Mouse (Mus musculus): ENCODE measurements at regions not wholly inside any gene's neighbourhood (a gene's known extent, or its start where the extent isn't known, plus 50 kb on each side); places are given as distances from the start of the nearest gene placed in this dataset.
A peak's percentile ranks its signal among the peaks of the same experiment; 100 is the strongest.

DNA sequence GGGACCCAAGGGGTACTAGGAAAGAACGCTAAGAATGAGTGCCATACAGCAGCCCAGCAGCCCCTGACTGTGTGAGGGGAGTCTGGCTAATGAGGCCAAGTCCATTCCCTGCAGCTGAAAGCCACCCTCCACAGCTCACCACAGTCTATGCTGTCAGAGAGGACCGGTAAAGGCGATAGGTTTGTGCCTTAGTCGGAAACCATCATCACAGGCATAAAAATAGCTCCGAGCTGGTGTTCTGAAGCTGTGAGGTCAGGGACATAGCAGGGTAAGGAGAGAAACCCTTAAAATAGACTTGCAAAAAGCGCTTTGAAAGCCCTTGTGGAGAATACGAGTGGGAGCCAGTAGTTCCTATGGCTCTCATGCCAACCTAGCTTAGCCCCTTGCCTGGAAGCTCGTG, 172.1 kb upstream of the Thsd7b start:
- Histone ChIP-seq H3K36me3 (no peaks in the 10 kb centered on the region), H3K27me3 (replicated peaks) (no peaks in the 10 kb centered on the region), H3K4me2 (peak overlapping the region; percentile 28), H3K9ac (no peak overlapping the region), H3K9me3 (replicated peaks) (no peaks in the 10 kb centered on the region), H3K27ac (ENCODE audit: poor library complexity, severe bottlenecking) (peak overlapping the region; percentile 58), H3K4me3 (no peak overlapping the region), H3K4me1 (replicated peaks) (0 out of 2 replicates have a peak, but pooled peaks cover 13% of the 10 kb centered on the region)
- 49% methylated on average over 8 of the region's 8 CpGs for WGBS
- ATAC-seq (ENCODE audit: insufficient number of reproducible peaks, low FRiP score) = peak; percentile 51; the same call in 1 of the 2 replicates

DNA sequence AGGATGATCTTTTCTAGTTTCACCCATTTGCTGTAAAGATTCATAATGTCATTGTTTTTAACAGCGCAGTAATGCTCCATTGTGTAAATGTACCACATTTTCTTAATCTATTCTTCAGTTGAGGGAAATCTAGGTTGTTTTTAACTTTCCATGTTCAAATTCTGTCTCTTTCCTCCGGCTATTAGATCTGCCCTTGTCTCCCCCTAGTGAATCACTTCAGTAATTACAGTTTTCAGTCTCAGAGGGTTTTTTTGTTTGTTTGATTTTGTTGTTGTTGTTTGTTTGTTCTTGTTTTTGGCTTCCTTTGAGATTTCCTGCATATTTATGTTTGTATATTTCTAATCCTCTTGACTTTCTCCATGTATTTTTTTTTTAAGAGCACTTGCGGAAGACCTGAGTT, 194.8 kb upstream of the Thsd7b start:
- ATAC-seq (ENCODE audit: insufficient number of reproducible peaks, low FRiP score) = no peak
- Histone ChIP-seq H3K27me3 (replicated peaks) (no peaks in the 10 kb centered on the region), H3K9me3 (replicated peaks) (no peaks in the 10 kb centered on the region), H3K27ac (ENCODE audit: poor library complexity, severe bottlenecking) (no peak overlapping the region), H3K4me3 (no peak overlapping the region), H3K36me3 (no peaks in the 10 kb centered on the region), H3K9ac (no peak overlapping the region), H3K4me2 (no peak overlapping the region), H3K4me1 (replicated peaks) (no peaks in the 10 kb centered on the region)
- 68% methylated on average over 3 of the region's 3 CpGs for WGBS

DNA sequence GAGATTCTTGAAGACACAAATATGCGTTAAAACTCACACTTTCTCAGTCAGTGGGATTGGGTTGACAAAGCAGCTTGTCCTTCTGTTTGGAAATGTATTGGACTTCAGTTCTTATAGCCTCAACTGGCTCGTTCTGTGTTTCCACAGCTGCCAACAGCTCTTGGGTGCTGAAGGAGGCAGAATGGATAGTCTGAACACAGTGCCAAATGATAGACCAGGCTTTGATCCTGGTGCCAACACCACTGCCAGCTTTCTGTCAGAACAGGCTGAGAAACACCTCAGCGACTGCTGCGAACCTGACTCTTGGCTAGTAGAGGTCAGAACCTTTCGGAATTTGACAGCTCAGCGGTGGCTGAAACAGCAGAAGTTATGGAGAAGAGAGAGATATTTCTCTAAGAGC, 215.9 kb upstream of the Thsd7b start:
- 43% methylated on average over 6 of the region's 6 CpGs for whole genome bisulfite sequencing
- Histone ChIP-seq H3K9me3 (replicated peaks) (no peaks in the 10 kb centered on the region), H3K27ac (ENCODE audit: poor library complexity, severe bottlenecking) (no peak overlapping the region), H3K9ac (no peak overlapping the region), H3K4me1 (replicated peaks) (no peaks in the 10 kb centered on the region), H3K27me3 (replicated peaks) (no peaks in the 10 kb centered on the region), H3K4me3 (no peak overlapping the region), H3K36me3 (no peaks in the 10 kb centered on the region), H3K4me2 (no peak overlapping the region)
- 0 out of 2 replicates have a peak, but pooled peaks have one; percentile 36 for ATAC-seq (ENCODE audit: insufficient number of reproducible peaks, low FRiP score)

DNA sequence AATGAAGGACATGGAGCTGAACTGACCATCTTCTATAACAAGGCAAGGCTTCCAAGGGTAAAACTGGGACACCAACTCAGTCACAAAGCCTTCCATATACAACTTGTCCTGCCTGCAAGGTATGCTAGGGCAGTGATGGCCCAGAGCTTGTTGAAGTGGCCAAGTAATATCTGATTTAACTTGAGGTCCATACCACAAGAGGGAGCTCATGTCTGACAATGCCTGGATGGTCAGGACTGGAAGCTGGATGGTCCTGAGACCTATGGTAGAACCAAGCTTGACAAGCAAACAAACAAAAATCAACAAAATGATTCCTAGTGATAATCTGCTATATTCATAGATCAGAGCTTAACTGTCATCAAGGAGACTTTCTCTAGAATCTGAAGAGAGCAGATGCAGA, 217.8 kb upstream of the Thsd7b start:
- H3K4me2 ChIP-seq = no peak overlapping the region
- H3K27ac ChIP-seq (ENCODE audit: poor library complexity, severe bottlenecking) = no peak overlapping the region
- no peak overlapping the region for H3K9ac ChIP-seq
- H3K9me3 ChIP-seq (replicated peaks) = no peaks in the 10 kb centered on the region
- ATAC-seq (ENCODE audit: insufficient number of reproducible peaks, low FRiP score) = no peak
- H3K4me1 ChIP-seq (replicated peaks) = no peaks in the 10 kb centered on the region
- H3K36me3 ChIP-seq = no peaks in the 10 kb centered on the region
- H3K4me3 ChIP-seq = no peak overlapping the region
- H3K27me3 ChIP-seq (replicated peaks) = no peaks in the 10 kb centered on the region

DNA sequence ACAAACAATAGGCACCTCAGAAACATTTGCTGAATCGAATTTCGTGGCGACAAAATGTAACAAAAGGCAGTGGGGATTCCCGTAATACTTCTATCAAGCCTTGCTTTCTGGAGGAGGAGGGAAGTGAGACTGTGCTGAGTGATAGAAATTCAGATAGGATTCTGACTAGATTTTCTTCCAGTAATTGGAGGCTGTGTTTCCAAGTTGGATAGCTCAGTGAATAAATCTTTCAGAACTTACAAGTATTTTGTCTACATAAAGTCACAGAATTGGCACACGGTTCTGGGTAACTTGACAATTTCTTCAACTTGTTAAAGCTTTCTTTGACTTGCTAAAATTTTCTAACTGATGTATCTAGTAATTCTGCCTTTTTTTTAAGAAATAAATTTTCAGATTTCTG, 239.4 kb upstream of the Thsd7b start:
- Histone ChIP-seq H3K4me2 (no peak overlapping the region), H3K4me3 (no peak overlapping the region), H3K9ac (no peak overlapping the region), H3K4me1 (replicated peaks) (no peaks in the 10 kb centered on the region), H3K9me3 (replicated peaks) (no peaks in the 10 kb centered on the region), H3K27me3 (replicated peaks) (no peaks in the 10 kb centered on the region), H3K36me3 (no peaks in the 10 kb centered on the region), H3K27ac (ENCODE audit: poor library complexity, severe bottlenecking) (no peak overlapping the region)
- no peak for ATAC-seq (ENCODE audit: insufficient number of reproducible peaks, low FRiP score)
- 67% methylated on average over 5 of the region's 5 CpGs for WGBS

DNA sequence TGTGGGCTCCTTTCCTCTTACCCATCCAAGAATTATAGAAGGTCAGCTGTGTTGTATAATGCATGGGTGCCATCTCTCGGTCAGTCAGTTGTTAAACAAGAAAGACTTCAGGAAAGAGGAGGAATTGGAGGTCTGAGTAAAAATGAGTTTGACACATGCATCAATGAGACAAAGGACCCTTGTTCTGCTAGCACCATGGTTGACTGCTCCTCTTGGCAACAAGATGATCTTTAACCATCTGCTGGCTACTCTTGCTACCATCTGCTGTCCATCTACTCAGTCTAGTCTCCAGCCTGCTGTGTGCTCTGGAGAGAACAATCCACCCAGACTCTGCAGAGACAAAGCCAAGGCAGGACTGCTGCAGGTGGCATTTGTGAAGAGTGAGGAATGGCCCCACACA, 267.2 kb upstream of the Thsd7b start:
- Histone ChIP-seq H3K9ac (no peak overlapping the region), H3K4me3 (no peak overlapping the region), H3K36me3 (no peaks in the 10 kb centered on the region), H3K9me3 (replicated peaks) (no peaks in the 10 kb centered on the region), H3K4me1 (replicated peaks) (no peaks in the 10 kb centered on the region), H3K27me3 (replicated peaks) (no peaks in the 10 kb centered on the region), H3K4me2 (no peak overlapping the region), H3K27ac (ENCODE audit: poor library complexity, severe bottlenecking) (no peak overlapping the region)
- 93% methylated on average over 1 of the region's 1 CpGs for WGBS
- no peak for ATAC-seq (ENCODE audit: insufficient number of reproducible peaks, low FRiP score)

DNA sequence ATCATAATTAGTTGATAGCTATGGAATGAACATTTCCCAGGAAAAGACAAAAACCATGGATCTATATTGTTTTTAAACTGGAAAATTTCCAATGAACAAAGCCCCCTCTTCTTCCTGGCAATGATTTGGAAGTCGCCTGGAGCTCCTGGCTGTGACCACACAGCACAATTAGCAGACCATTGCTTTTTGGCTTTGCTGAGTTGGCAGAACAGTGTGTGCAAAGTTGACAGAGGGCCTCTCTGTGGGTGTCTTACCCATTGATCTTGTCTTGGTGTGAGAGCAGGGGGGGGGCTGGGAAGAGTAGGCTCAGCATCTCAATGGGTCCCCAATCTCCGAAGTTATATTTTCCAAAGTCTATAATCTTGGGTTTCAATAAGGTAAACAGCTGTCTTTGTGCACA, 270.8 kb upstream of the Thsd7b start:
- Histone ChIP-seq H3K4me3 (no peak overlapping the region), H3K9ac (no peak overlapping the region), H3K27ac (ENCODE audit: poor library complexity, severe bottlenecking) (no peak overlapping the region), H3K27me3 (replicated peaks) (no peaks in the 10 kb centered on the region), H3K4me2 (no peak overlapping the region), H3K9me3 (replicated peaks) (no peaks in the 10 kb centered on the region), H3K4me1 (replicated peaks) (no peaks in the 10 kb centered on the region), H3K36me3 (no peaks in the 10 kb centered on the region)
- no peak for ATAC-seq (ENCODE audit: insufficient number of reproducible peaks, low FRiP score)
- 66% methylated on average over 2 of the region's 2 CpGs for WGBS

DNA sequence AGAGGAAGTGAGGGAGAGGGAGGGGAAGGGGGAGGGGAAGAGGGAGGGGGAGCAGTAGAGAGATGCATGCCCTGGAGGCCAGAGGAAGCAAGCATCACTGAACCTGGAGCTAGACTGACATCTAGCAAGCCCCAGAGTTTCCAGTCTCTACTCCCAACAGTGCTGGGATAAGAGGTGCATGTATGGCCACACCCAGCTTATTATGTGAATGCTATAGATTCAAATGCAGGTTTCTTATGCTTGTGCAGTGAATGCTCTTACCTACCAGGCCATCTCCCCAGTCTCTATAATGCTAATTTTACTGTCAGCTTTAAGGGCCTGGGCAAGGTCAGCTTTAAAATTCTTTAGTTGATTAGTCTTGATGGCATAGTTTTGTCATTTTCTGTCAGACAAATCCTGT, 271.3 kb upstream of the Thsd7b start:
- no peak overlapping the region for H3K4me3 ChIP-seq
- H3K36me3 ChIP-seq = no peaks in the 10 kb centered on the region
- H3K9me3 ChIP-seq (replicated peaks) = no peaks in the 10 kb centered on the region
- no peak overlapping the region for H3K9ac ChIP-seq
- H3K4me1 ChIP-seq (replicated peaks) = no peaks in the 10 kb centered on the region
- no peak for ATAC-seq (ENCODE audit: insufficient number of reproducible peaks, low FRiP score)
- H3K27ac ChIP-seq (ENCODE audit: poor library complexity, severe bottlenecking) = no peak overlapping the region
- no peak overlapping the region for H3K4me2 ChIP-seq
- H3K27me3 ChIP-seq (replicated peaks) = no peaks in the 10 kb centered on the region

DNA sequence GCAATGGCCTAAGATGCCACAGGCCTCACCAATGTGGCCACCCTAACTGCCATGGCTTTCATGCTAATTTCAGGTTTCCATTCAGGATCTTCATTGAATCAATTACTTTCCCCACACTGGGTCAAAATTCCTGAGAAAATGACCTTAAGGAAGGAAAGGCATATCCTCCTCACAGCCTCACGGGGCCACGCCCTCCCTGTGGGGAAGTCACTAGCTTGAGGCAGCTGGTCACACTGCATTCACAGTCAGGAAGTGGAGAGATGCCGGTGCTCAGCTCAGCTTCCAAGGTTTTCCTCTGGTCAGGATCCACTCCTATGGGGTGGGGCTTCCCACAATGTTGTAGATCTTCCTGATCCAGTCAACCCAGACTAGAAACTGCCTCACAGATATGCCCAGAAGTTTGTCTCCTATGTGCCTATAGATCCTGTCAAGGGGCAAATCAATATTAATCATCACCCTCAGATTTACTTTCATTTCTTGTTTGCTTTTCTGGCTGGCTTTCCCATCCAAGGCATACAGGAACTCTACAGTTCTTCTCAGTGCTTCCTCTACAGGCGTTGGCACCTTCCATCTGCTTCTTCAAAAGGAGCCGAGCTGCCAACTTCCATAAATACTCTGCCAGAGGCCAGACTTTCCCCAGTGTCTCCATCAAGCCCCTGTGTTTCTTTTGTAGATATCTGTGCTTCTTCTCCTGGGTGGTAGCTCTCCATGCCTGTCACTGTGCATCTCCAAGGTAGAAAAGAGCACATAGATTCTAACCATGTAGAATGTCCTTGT, 273.2 kb upstream of the Thsd7b start:
- Histone ChIP-seq H3K27ac (ENCODE audit: poor library complexity, severe bottlenecking) (no peak overlapping the region), H3K9me3 (replicated peaks) (no peaks in the 10 kb centered on the region), H3K4me1 (replicated peaks) (no peaks in the 10 kb centered on the region), H3K36me3 (no peaks in the 10 kb centered on the region), H3K9ac (no peak overlapping the region), H3K27me3 (replicated peaks) (no peaks in the 10 kb centered on the region), H3K4me2 (no peak overlapping the region), H3K4me3 (no peak overlapping the region)
- ATAC-seq (ENCODE audit: insufficient number of reproducible peaks, low FRiP score) = no peak
- WGBS = 62% methylated on average over 5 of the region's 5 CpGs

DNA sequence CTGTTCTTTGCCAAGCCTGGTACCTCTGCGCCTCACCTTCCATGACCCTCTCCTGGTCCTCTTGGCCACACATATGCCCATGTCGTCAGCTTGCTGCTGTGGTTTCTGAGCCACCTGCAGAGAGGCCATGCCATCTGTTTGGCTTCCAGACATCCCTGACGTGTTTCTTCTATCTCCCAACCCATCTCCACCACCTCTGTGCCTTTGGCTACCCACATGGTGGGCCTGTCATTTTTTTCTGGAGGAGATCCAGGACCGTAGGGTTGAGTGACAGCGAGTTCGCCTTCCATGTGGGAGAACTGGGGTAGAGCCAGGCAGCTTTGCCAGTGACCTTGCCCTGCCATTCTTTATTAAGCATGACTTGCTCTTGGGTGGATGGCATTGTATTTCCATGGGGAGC, 278.4 kb upstream of the Thsd7b start:
- Histone ChIP-seq H3K4me2 (no peak overlapping the region), H3K36me3 (no peaks in the 10 kb centered on the region), H3K27ac (ENCODE audit: poor library complexity, severe bottlenecking) (no peak overlapping the region), H3K4me3 (no peak overlapping the region), H3K9ac (no peak overlapping the region), H3K9me3 (replicated peaks) (no peaks in the 10 kb centered on the region), H3K27me3 (replicated peaks) (no peaks in the 10 kb centered on the region), H3K4me1 (replicated peaks) (no peaks in the 10 kb centered on the region)
- 74% methylated on average over 6 of the region's 6 CpGs for WGBS
- no peak for ATAC-seq (ENCODE audit: insufficient number of reproducible peaks, low FRiP score)

DNA sequence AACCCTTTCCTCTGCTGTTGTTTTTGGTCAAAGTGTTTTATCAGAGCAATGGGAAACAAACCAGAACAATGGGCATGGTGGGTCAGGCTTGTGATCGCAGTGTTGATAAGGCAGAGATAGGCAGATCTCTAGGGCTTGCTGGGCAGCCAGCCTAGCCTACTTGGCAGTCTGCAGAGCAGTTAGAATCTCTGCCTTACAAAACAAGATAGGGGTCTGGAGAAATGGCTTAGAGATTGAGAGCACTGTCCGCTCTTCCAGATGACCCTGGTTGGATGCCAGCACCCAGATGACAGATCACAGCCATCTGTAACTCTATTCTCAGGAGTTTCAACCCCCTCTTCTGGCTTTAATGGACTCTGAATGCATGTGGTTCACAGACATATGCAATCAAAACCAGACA, 289.7 kb upstream of the Thsd7b start:
- no peak for ATAC-seq (ENCODE audit: insufficient number of reproducible peaks, low FRiP score)
- H3K27ac ChIP-seq (ENCODE audit: poor library complexity, severe bottlenecking) = no peak overlapping the region
- no peaks in the 10 kb centered on the region for H3K27me3 ChIP-seq (replicated peaks)
- H3K9me3 ChIP-seq (replicated peaks) = no peaks in the 10 kb centered on the region
- no peaks in the 10 kb centered on the region for H3K36me3 ChIP-seq
- H3K4me2 ChIP-seq = no peak overlapping the region
- H3K4me1 ChIP-seq (replicated peaks) = no peaks in the 10 kb centered on the region
- H3K4me3 ChIP-seq = no peak overlapping the region
- no peak overlapping the region for H3K9ac ChIP-seq
- WGBS = 69% methylated on average over 2 of the region's 2 CpGs

DNA sequence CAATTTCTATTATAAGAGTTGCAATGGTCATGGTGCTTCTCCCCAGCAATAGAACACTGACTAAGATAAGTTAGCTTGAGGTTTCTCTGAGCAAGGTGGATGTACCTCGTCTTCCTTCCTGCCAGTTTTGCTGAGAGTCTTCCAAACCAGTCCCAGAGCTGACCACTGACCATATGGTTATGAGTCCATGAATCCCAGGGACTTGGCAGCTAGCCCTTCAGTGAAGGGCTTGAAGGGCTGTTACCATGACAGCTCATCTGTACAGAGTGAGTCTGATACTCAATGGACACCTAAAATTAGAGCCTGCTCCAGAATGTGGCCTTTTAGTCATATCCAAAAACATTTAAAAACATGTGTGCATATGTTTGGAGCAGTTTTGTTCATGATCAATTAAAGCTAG, 297.5 kb upstream of the Thsd7b start:
- H3K4me1 ChIP-seq (replicated peaks) = no peaks in the 10 kb centered on the region
- no peaks in the 10 kb centered on the region for H3K9me3 ChIP-seq (replicated peaks)
- 71% methylated on average over 1 of the region's 1 CpGs for WGBS
- H3K27me3 ChIP-seq (replicated peaks) = no peaks in the 10 kb centered on the region
- no peak overlapping the region for H3K9ac ChIP-seq
- no peak overlapping the region for H3K4me2 ChIP-seq
- H3K27ac ChIP-seq (ENCODE audit: poor library complexity, severe bottlenecking) = no peak overlapping the region
- no peak for ATAC-seq (ENCODE audit: insufficient number of reproducible peaks, low FRiP score)
- no peak overlapping the region for H3K4me3 ChIP-seq
- H3K36me3 ChIP-seq = no peaks in the 10 kb centered on the region
